In genomic region chr5:132030941-132031531, GRCm38 (mm10) we compare ENCODE assay signal across 14 mouse cellular contexts.
DNase-seq lines count a peak whose midpoint lies in the region; ATAC-seq and TF ChIP-seq lines count a peak whose summit lies in the region.
"Had no signal": no experiment of that assay in that cellular context is flagged by ENCODE, and none has a peak within 500 bp of the region (broad histone marks: within the 10 kb centered on the region; RNA-seq: fewer than 3 reads in every experiment).

No protein-coding gene starts in this region.

- ATAC-seq in lung, embryonic 14.5 days (ENCODE audit: insufficient read depth): 0 out of 2 replicates have a peak, but pooled peaks have one; percentile 52
- ATAC-seq in midbrain, postnatal 0 days (ENCODE audit: low FRiP score): no peak
- ATAC-seq: intestine, postnatal 0 days had no signal

- no peak overlapping the region for H3K9ac ChIP-seq in lung, embryonic 14.5 days
- no peak overlapping the region for H3K9ac ChIP-seq in midbrain, postnatal 0 days (replicated peaks; ENCODE audit: low read length, poor library complexity, severe bottlenecking)
- H3K9ac ChIP-seq: embryonic facial prominence, embryonic 12.5 days; heart, embryonic 15.5 days; limb, embryonic 15.5 days had no signal

- 0 out of 2 replicates have a peak, but pooled peaks cover 2% of the 10 kb centered on the region for H3K4me1 ChIP-seq in lung, embryonic 14.5 days (ENCODE audit: insufficient read depth)
- H3K4me1 ChIP-seq in midbrain, postnatal 0 days (ENCODE audit: insufficient read depth, low read length): peaks cover 3% of the 10 kb centered on the region; the same call in 1 of the 2 replicates

- no peak for TF ChIP-seq CTCF in lung, embryonic 14.5 days (IDR thresholded peaks at IDR 0.05; ENCODE audit: low read depth)
- TF ChIP-seq CTCF in midbrain, postnatal 0 days (IDR thresholded peaks at IDR 0.05): 0 out of 2 replicates have a peak, but pooled peaks have one; percentile 10

- H3K36me3 ChIP-seq in lung, embryonic 14.5 days (ENCODE audit: insufficient read depth): no peaks in the 10 kb centered on the region
- H3K36me3 ChIP-seq in midbrain, postnatal 0 days (ENCODE audit: insufficient read depth, low read length): no peaks in the 10 kb centered on the region
- H3K36me3 ChIP-seq: embryonic facial prominence, embryonic 12.5 days; heart, embryonic 15.5 days; limb, embryonic 15.5 days had no signal

- WGBS in lung, embryonic 14.5 days: 50% methylated on average over 15 of the region's 15 CpGs
- 52% methylated on average over 15 of the region's 15 CpGs for WGBS in midbrain, postnatal 0 days

- H3K27ac ChIP-seq in lung, embryonic 14.5 days (ENCODE audit: low read depth): no peak overlapping the region
- H3K27ac ChIP-seq in midbrain, postnatal 0 days (ENCODE audit: low read depth, low read length): no peak overlapping the region
- H3K27ac ChIP-seq: embryonic facial prominence, embryonic 12.5 days; gastrocnemius, adult 2 months; heart, embryonic 15.5 days; limb, embryonic 15.5 days had no signal

- no peak overlapping the region for H3K4me2 ChIP-seq in lung, embryonic 14.5 days
- no peak overlapping the region for H3K4me2 ChIP-seq in midbrain, postnatal 0 days (ENCODE audit: low read depth, low read length, poor library complexity, severe bottlenecking)
- H3K4me2 ChIP-seq: embryonic facial prominence, embryonic 12.5 days; heart, embryonic 15.5 days; limb, embryonic 15.5 days had no signal

- no peaks in the 10 kb centered on the region for H3K9me3 ChIP-seq in lung, embryonic 14.5 days (ENCODE audit: low read depth, low read length)
- H3K9me3 ChIP-seq in midbrain, postnatal 0 days (ENCODE audit: low read length): no peaks in the 10 kb centered on the region
- H3K9me3 ChIP-seq: embryonic facial prominence, embryonic 12.5 days; heart, embryonic 15.5 days; limb, embryonic 15.5 days had no signal

- no peak overlapping the region for H3K4me3 ChIP-seq in lung, embryonic 14.5 days (ENCODE audit: low read depth, low read length)
- H3K4me3 ChIP-seq in midbrain, postnatal 0 days (ENCODE audit: low read depth, low read length): no peak overlapping the region
- H3K4me3 ChIP-seq: embryonic facial prominence, embryonic 12.5 days; gastrocnemius, adult 2 months; heart, embryonic 15.5 days; limb, embryonic 15.5 days had no signal

- DNase-seq in embryo, embryonic 10.5 days (ENCODE audit: low spot score): peak; percentile 34
- DNase-seq in embryo, embryonic 10 days (ENCODE audit: low spot score): no peak
- DNase-seq in lung, embryonic 14.5 days: peak; percentile 58
- DNase-seq in lung, postnatal 25 days (ENCODE audit: low spot score): no peak
- DNase-seq in forelimb bud, embryonic 11.5 days (ENCODE audit: low read depth, low spot score): peak; percentile 45
- DNase-seq in midbrain, postnatal 0 days (ENCODE audit: low spot score): peak; percentile 47
- no peak for DNase-seq in urinary bladder, postnatal 25 days (ENCODE audit: low spot score)
- DNase-seq in spleen, adult 12 weeks (ENCODE audit: low spot score): no peak
- DNase-seq: gastrocnemius, adult 2 months; right cerebral cortex, postnatal 4 days had no signal

- no peaks in the 10 kb centered on the region for H3K27me3 ChIP-seq in lung, embryonic 14.5 days (ENCODE audit: insufficient read depth, low read length)
- H3K27me3 ChIP-seq in midbrain, postnatal 0 days (ENCODE audit: insufficient read depth, low read length): no peaks in the 10 kb centered on the region
- H3K27me3 ChIP-seq: embryonic facial prominence, embryonic 12.5 days; heart, embryonic 15.5 days; limb, embryonic 15.5 days had no signal

Comparison
In these comparisons a context has a peak if more than half of its experiments do, and no peak if none do; other contexts are left out.
1. DNase-seq: peak in embryo, embryonic 10.5 days (single experiment), lung, embryonic 14.5 days (single experiment), forelimb bud, embryonic 11.5 days (single experiment) and midbrain, postnatal 0 days (single experiment); none in embryo, embryonic 10 days (single experiment), lung, postnatal 25 days (single experiment), urinary bladder, postnatal 25 days (single experiment) and spleen, adult 12 weeks (single experiment).